Mouse (Mus musculus) spleen, adult 2 months (tissue): ENCODE data around the gene Wars.

Source experiments
- CTCF ChIP-seq: fragments of 200-500 bp; IDR thresholded peaks from 2 replicates; pipeline ENCODE4 v1.5.1; 2011; ENCODE audit warnings: mild to moderate bottlenecking, inconsistent platforms; ENCODE audit not compliant: insufficient read depth, insufficient read length, insufficient replicate concordance; ENCODE audit errors: extremely low read depth
- POLR2A ChIP-seq: fragments of 200-500 bp; IDR thresholded peaks from 2 replicates; pipeline ENCODE4 v1.6.1; 2011; ENCODE audit warnings: low read depth, low read length, inconsistent platforms

DNA sequence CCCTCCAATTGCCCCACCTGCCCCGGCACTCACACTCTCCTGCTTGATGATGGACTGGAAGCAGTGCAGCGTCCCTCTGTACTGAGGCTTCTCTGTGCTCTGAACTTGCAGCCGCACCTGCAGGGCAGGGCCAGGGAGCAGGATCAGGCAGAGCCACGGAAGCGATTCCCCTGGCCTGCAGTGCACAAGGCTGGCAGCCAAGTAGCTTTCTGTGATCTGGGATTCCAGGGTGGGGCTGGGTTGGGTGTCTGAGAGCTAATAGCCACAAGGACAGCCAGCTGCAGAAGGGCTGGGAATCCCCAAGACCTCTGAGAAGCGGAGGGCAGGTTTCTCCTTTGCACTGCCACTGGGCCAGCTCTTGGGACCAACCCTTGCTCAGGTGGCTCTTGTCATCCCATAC is 66.3 kb downstream of the Wars start:
- no peak for TF ChIP-seq CTCF
- TF ChIP-seq POLR2A, result no peak
